Mouse (Mus musculus): ENCODE data around the gene Spsb1. TPM values are rescaled to one million over a fixed set of nuclear protein-coding genes. Genes with fewer than 3 reads are reported as not detected.

Gene Spsb1
- polyA plus RNA-seq, 1 experiment from 2014 or later, result 11.2 TPM

GRCm38 (mm10) chr4:149959816-149960215, 5.0 kb upstream of the Spsb1 start:
- Histone ChIP-seq H3K4me3 (no peak overlapping the region), H3K27me3 (ENCODE audit: poor library complexity, severe bottlenecking) (peaks cover 35% of the 10 kb centered on the region), H3K4me1 (peaks cover 32% of the 10 kb centered on the region), H3K27ac (no peak overlapping the region), H3K36me3 (replicated peaks) (no peaks in the 10 kb centered on the region), H3K9me3 (no peaks in the 10 kb centered on the region; the same call in 1 of the 2 replicates)
- WGBS, result 64% methylated on average over 10 of the region's 10 CpGs
- no peak for DNase-seq (ENCODE audit: extremely low spot score, low spot score)

DNA sequence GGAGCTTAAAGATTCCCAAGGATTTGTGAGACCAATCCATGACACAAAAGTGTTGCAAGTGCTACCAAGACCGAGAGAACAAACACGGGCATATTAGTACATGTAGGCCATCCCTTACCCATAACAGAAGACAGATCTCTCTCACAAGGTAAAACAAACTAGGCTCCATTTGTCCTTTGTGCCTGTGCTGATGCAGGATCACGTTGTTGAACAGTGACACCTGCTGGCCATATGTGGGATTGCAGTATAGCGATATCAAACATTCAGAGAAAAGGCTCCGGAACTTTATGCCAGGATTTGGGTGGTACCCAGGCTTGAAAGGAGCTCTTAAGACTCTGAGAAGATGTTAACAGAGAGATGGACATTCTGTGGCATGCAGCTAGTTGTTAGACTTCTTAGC, 3.7 kb upstream of the Spsb1 start:
- WGBS, result 9% methylated on average over 5 of the region's 5 CpGs
- Histone ChIP-seq H3K27me3 (ENCODE audit: poor library complexity, severe bottlenecking) (peaks cover 47% of the 10 kb centered on the region), H3K27ac (peak overlapping the region; percentile 44; the same call in 1 of the 2 replicates), H3K36me3 (replicated peaks) (no peaks in the 10 kb centered on the region), H3K9me3 (no peaks in the 10 kb centered on the region; the same call in 1 of the 2 replicates), H3K4me1 (peaks cover 36% of the 10 kb centered on the region), H3K4me3 (no peak overlapping the region)
- DNase-seq (ENCODE audit: extremely low spot score, low spot score), result peak; percentile 81

- Histone ChIP-seq H3K36me3 (replicated peaks) (no peaks in the 10 kb centered on the region), H3K4me1 (peaks cover 41% of the 10 kb centered on the region), H3K9me3 (no peaks in the 10 kb centered on the region), H3K27ac (no peak overlapping the region), H3K4me3 (no peak overlapping the region), H3K27me3 (ENCODE audit: poor library complexity, severe bottlenecking) (peaks cover 72% of the 10 kb centered on the region)
- DNase-seq (ENCODE audit: extremely low spot score, low spot score), result no peak
- whole genome bisulfite sequencing, result 56% methylated on average over 13 of the region's 13 CpGs
Measured at GRCm38 (mm10) chr4:149956048-149956447, 1.2 kb upstream of the Spsb1 start.

DNA sequence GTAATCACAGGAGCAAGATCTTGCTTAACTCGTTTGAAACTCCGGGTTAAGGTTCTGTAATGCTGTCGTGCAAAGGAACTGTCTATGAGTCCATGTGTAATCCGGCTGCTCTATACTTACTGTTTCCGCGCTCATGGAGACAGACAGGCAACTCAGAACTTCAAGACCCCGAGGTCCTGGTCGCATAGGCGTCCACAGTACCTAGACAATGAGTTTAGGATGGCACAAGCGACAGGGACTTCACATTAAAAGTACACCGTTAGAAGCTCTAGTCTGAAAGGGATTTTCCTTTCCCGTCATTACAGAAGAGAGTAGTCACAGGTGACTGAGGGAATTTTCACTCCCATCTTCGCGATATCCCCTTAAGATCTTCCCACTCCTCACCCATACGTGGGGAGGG, 788 bp upstream of the Spsb1 start:
- Histone ChIP-seq H3K36me3 (replicated peaks) (no peaks in the 10 kb centered on the region), H3K27ac (no peak overlapping the region), H3K4me1 (peaks cover 41% of the 10 kb centered on the region), H3K4me3 (peak overlapping the region; percentile 80), H3K27me3 (ENCODE audit: poor library complexity, severe bottlenecking) (peaks cover 75% of the 10 kb centered on the region), H3K9me3 (no peaks in the 10 kb centered on the region)
- WGBS, result 18% methylated on average over 15 of the region's 15 CpGs
- DNase-seq (ENCODE audit: extremely low spot score, low spot score), result no peak

- Histone ChIP-seq H3K9me3 (no peaks in the 10 kb centered on the region), H3K27ac (peak overlapping the region; percentile 86), H3K4me3 (peak overlapping the region; percentile 80), H3K4me1 (peaks cover 48% of the 10 kb centered on the region), H3K27me3 (ENCODE audit: poor library complexity, severe bottlenecking) (peaks cover 75% of the 10 kb centered on the region), H3K36me3 (replicated peaks) (no peaks in the 10 kb centered on the region)
- peak; percentile 51 for DNase-seq (ENCODE audit: extremely low spot score, low spot score)
- 8% methylated on average over 32 of the region's 32 CpGs for WGBS
Measured at GRCm38 (mm10) chr4:149953621-149954481, 992 bp downstream of the Spsb1 start.

GRCm38 (mm10) chr4:149952201-149952600, 2.6 kb downstream of the Spsb1 start:
- Histone ChIP-seq H3K27me3 (ENCODE audit: poor library complexity, severe bottlenecking) (peaks cover 68% of the 10 kb centered on the region), H3K4me1 (peaks cover 46% of the 10 kb centered on the region), H3K36me3 (replicated peaks) (no peaks in the 10 kb centered on the region), H3K27ac (no peak overlapping the region), H3K4me3 (no peak overlapping the region), H3K9me3 (no peaks in the 10 kb centered on the region)
- 91% methylated on average over 9 of the region's 9 CpGs for WGBS
- DNase-seq (ENCODE audit: extremely low spot score, low spot score), result no peak

- H3K27me3 ChIP-seq (ENCODE audit: poor library complexity, severe bottlenecking), result peaks cover 64% of the 10 kb centered on the region
- H3K4me3 ChIP-seq, result no peak overlapping the region
- H3K9me3 ChIP-seq, result no peaks in the 10 kb centered on the region
- 92% methylated on average over 13 of the region's 13 CpGs for WGBS
- no peaks in the 10 kb centered on the region for H3K36me3 ChIP-seq (replicated peaks)
- no peak for DNase-seq (ENCODE audit: extremely low spot score, low spot score)
- H3K4me1 ChIP-seq, result peaks cover 56% of the 10 kb centered on the region
- H3K27ac ChIP-seq, result no peak overlapping the region
Measured at GRCm38 (mm10) chr4:149951201-149951600, 3.6 kb downstream of the Spsb1 start.

DNA sequence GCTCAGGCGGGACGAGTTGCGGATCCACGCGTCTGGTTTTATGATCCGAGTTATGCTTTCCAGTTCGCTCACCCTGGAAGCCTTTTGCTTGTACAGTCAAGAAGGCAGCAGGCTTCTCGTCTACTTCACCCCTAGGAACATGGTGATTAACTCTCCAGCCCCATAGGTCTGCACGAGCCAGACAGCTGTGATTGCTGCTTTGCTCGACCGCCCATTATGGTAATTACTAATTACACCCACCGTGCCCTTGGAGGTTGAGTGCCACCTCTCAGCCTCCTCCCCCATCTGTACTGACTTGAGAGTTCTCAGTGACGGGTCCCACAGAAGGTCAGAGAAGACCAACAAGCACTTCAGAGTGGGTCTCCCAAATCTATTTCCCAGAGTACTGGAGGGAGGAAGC, 5.2 kb downstream of the Spsb1 start:
- WGBS, result 81% methylated on average over 13 of the region's 13 CpGs
- Histone ChIP-seq H3K9me3 (no peaks in the 10 kb centered on the region), H3K4me3 (no peak overlapping the region), H3K27ac (no peak overlapping the region), H3K4me1 (peaks cover 56% of the 10 kb centered on the region), H3K27me3 (ENCODE audit: poor library complexity, severe bottlenecking) (peaks cover 55% of the 10 kb centered on the region), H3K36me3 (replicated peaks) (no peaks in the 10 kb centered on the region)
- DNase-seq (ENCODE audit: extremely low spot score, low spot score), result no peak

DNA sequence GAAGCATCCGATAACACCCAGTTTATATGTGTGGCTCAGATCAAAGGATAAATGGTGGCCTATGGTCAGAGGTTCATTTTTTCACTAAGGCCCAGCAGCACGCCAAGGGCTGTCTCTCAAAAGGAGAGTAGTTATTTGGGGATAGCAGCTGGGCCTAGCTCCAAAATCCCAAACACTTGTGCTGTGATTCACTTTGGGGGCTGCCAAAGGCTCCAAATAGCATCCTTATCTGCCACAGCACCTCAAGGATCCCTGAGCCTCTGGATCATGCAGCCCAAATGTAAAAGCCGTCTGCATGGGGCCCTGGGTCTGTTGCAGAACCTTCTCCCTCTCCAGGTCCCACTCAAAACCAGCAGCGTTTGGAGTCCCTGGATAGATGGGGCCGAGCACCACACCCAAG, 6.7 kb downstream of the Spsb1 start:
- Histone ChIP-seq H3K4me3 (no peak overlapping the region), H3K9me3 (no peaks in the 10 kb centered on the region), H3K27ac (no peak overlapping the region), H3K36me3 (replicated peaks) (no peaks in the 10 kb centered on the region), H3K27me3 (ENCODE audit: poor library complexity, severe bottlenecking) (peaks cover 52% of the 10 kb centered on the region), H3K4me1 (peaks cover 60% of the 10 kb centered on the region)
- DNase-seq (ENCODE audit: extremely low spot score, low spot score), result no peak
- 89% methylated on average over 5 of the region's 5 CpGs for WGBS

- no peak for DNase-seq (ENCODE audit: extremely low spot score, low spot score)
- Histone ChIP-seq H3K9me3 (no peaks in the 10 kb centered on the region), H3K4me3 (no peak overlapping the region), H3K27me3 (ENCODE audit: poor library complexity, severe bottlenecking) (peaks cover 44% of the 10 kb centered on the region), H3K4me1 (peaks cover 66% of the 10 kb centered on the region), H3K27ac (no peak overlapping the region), H3K36me3 (replicated peaks) (no peaks in the 10 kb centered on the region)
- WGBS, result 87% methylated on average over 5 of the region's 5 CpGs
Measured at GRCm38 (mm10) chr4:149947396-149947795, 7.4 kb downstream of the Spsb1 start.

DNA sequence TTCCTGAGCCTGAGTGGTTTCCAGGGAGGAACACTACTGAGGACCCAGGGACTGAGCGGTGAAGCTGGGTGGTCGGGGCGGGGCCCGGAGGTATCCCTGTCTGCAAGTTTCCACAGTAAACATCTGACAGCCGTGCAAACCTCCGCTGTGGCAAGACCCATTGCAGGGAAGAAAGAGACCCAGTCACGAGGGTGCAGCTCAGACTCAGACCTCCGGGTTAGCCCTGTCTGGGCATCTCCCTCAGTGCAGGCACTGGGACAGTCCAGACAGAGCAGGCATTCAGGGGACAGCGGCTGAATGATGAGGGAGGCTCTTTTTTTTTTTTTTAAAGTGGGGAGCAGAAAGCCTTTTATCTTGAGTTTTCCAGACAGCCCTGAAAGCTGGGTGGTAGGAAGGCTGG, 9.6 kb downstream of the Spsb1 start:
- no peak for DNase-seq (ENCODE audit: extremely low spot score, low spot score)
- no peaks in the 10 kb centered on the region for H3K36me3 ChIP-seq (replicated peaks)
- H3K27me3 ChIP-seq (ENCODE audit: poor library complexity, severe bottlenecking), result peaks cover 29% of the 10 kb centered on the region
- H3K4me1 ChIP-seq, result peaks cover 77% of the 10 kb centered on the region
- peak overlapping the region; percentile 37; the same call in 1 of the 2 replicates for H3K27ac ChIP-seq
- no peak overlapping the region for H3K4me3 ChIP-seq
- H3K9me3 ChIP-seq, result no peaks in the 10 kb centered on the region
- WGBS, result 62% methylated on average over 9 of the region's 9 CpGs

DNA sequence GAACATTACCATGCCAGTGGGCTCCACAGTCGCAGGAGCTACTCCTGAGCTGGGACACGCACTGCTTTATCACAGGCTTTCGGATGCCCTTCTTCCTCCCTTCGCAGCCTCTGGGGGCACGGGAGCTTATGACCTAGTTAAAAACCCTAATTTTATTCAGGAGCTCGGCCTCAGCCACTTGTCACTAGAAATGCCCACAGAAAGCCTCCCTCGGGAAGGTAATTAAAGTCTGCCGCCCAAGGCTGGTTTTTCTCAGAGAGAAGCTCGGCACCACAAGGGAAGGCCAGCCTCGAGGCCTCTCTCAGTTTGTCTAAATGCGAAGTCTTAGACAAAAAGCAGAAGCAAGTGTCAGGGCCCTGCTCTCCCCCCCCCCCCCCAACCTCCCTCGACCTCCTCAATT, 10.6 kb downstream of the Spsb1 start:
- Histone ChIP-seq H3K27ac (peak overlapping the region; percentile 57), H3K4me3 (no peak overlapping the region), H3K27me3 (ENCODE audit: poor library complexity, severe bottlenecking) (peaks cover 29% of the 10 kb centered on the region), H3K9me3 (no peaks in the 10 kb centered on the region), H3K36me3 (replicated peaks) (no peaks in the 10 kb centered on the region), H3K4me1 (peaks cover 70% of the 10 kb centered on the region)
- no peak for DNase-seq (ENCODE audit: extremely low spot score, low spot score)
- WGBS, result 35% methylated on average over 12 of the region's 12 CpGs

Data from forebrain, embryonic 10.5 days (tissue).